Mouse (Mus musculus): ENCODE measurements around the gene Zmynd8. TPM values are rescaled to one million over a fixed set of nuclear protein-coding genes. Genes with fewer than 3 reads are reported as not detected.
A peak's percentile ranks its signal among the peaks of the same experiment; 100 is the strongest.

Zmynd8 gene
- polyA plus RNA-seq, 1 experiment from 2014 or later = 28.6 TPM

GRCm38 (mm10) chr2:165906332-165906945 lies 7.6 kb upstream of the Zmynd8 start:
- peak; percentile 60; the same call in 1 of the 2 replicates for ATAC-seq (ENCODE audit: low read depth)

GRCm38 (mm10) chr2:165901127-165901384 lies 2.2 kb upstream of the Zmynd8 start:
- ATAC-seq (ENCODE audit: low read depth) = no peak
- Histone ChIP-seq H3K9ac (ENCODE audit: low read depth, low read length) (no peak overlapping the region; the same call in 1 of the 2 replicates), H3K4me2 (ENCODE audit: low read depth, low read length) (no peak overlapping the region)

More at GRCm38 (mm10) chr2:165906332-165906945, 7.6 kb upstream of the Zmynd8 start:
- Histone ChIP-seq H3K4me2 (ENCODE audit: low read depth, low read length) (no peak overlapping the region), H3K4me1 (ENCODE audit: control insufficient read depth, insufficient read depth, low read length) (peaks cover 9% of the 10 kb centered on the region), H3K4me3 (ENCODE audit: low read depth, low read length) (no peak overlapping the region), H3K27me3 (replicated peaks; ENCODE audit: control insufficient read depth, insufficient read depth, low read length) (no peaks in the 10 kb centered on the region), H3K27ac (replicated peaks; ENCODE audit: low read depth, low read length) (peak overlapping the region; percentile 61; the same call in 1 of the 2 replicates), H3K9me3 (ENCODE audit: control insufficient read depth, low read length) (no peaks in the 10 kb centered on the region), H3K9ac (ENCODE audit: low read depth, low read length) (peak overlapping the region; percentile 22; the same call in 1 of the 2 replicates), H3K36me3 (ENCODE audit: control insufficient read depth, insufficient read depth, low read length) (no peaks in the 10 kb centered on the region)
- WGBS = 15% methylated on average over 15 of the region's 15 CpGs
- peak; percentile 80 for DNase-seq (ENCODE audit: low spot score)

GRCm38 (mm10) chr2:165900351-165901126 lies 1.7 kb upstream of the Zmynd8 start:
- peaks cover 23% of the 10 kb centered on the region for H3K4me1 ChIP-seq (ENCODE audit: control insufficient read depth, insufficient read depth, low read length)
- H3K27ac ChIP-seq (replicated peaks; ENCODE audit: low read depth, low read length) = peak overlapping the region; percentile 82
- H3K36me3 ChIP-seq (ENCODE audit: control insufficient read depth, insufficient read depth, low read length) = no peaks in the 10 kb centered on the region
- ATAC-seq (ENCODE audit: low read depth) (peak; percentile 76), DNase-seq (ENCODE audit: low spot score) (peak; percentile 73)
- no peak overlapping the region for H3K4me3 ChIP-seq (ENCODE audit: low read depth, low read length)
- peak overlapping the region; percentile 19 for H3K9ac ChIP-seq (ENCODE audit: low read depth, low read length)
- no peaks in the 10 kb centered on the region for H3K9me3 ChIP-seq (ENCODE audit: control insufficient read depth, low read length)
- no peaks in the 10 kb centered on the region for H3K27me3 ChIP-seq (replicated peaks; ENCODE audit: control insufficient read depth, insufficient read depth, low read length)
- 12% methylated on average over 23 of the region's 23 CpGs for WGBS
- peak overlapping the region; percentile 30 for H3K4me2 ChIP-seq (ENCODE audit: low read depth, low read length)

More at GRCm38 (mm10) chr2:165901127-165901384, 2.2 kb upstream of the Zmynd8 start:
- whole genome bisulfite sequencing = 28% methylated on average over 3 of the region's 3 CpGs
- peaks cover 23% of the 10 kb centered on the region for H3K4me1 ChIP-seq (ENCODE audit: control insufficient read depth, insufficient read depth, low read length)
- no peaks in the 10 kb centered on the region for H3K27me3 ChIP-seq (replicated peaks; ENCODE audit: control insufficient read depth, insufficient read depth, low read length)
- DNase-seq (ENCODE audit: low spot score) = no peak
- H3K36me3 ChIP-seq (ENCODE audit: control insufficient read depth, insufficient read depth, low read length) = no peaks in the 10 kb centered on the region
- peak overlapping the region; percentile 82 for H3K27ac ChIP-seq (replicated peaks; ENCODE audit: low read depth, low read length)
- no peak overlapping the region for H3K4me3 ChIP-seq (ENCODE audit: low read depth, low read length)
- no peaks in the 10 kb centered on the region for H3K9me3 ChIP-seq (ENCODE audit: control insufficient read depth, low read length)

- Histone ChIP-seq H3K4me2 (ENCODE audit: low read depth, low read length) (peak overlapping the region; percentile 30), H3K4me3 (ENCODE audit: low read depth, low read length) (no peak overlapping the region), H3K36me3 (ENCODE audit: control insufficient read depth, insufficient read depth, low read length) (no peaks in the 10 kb centered on the region), H3K9me3 (ENCODE audit: control insufficient read depth, low read length) (no peaks in the 10 kb centered on the region), H3K27me3 (replicated peaks; ENCODE audit: control insufficient read depth, insufficient read depth, low read length) (no peaks in the 10 kb centered on the region), H3K27ac (replicated peaks; ENCODE audit: low read depth, low read length) (peak overlapping the region; percentile 82), H3K4me1 (ENCODE audit: control insufficient read depth, insufficient read depth, low read length) (peaks cover 23% of the 10 kb centered on the region), H3K9ac (ENCODE audit: low read depth, low read length) (peak overlapping the region; percentile 19; the same call in 1 of the 2 replicates)
- 24% methylated on average over 3 of the region's 3 CpGs for WGBS
- DNase-seq (ENCODE audit: low spot score) (no peak), ATAC-seq (ENCODE audit: low read depth) (0 out of 2 replicates have a peak, but pooled peaks have one; percentile 20)
These were observed 1.1 kb upstream of the Zmynd8 start for GRCm38 (mm10) chr2:165899923-165900322.

- Histone ChIP-seq H3K4me2 (ENCODE audit: low read depth, low read length) (0 out of 2 replicates have a peak overlapping the region, but pooled peaks have one; percentile 30), H3K9me3 (ENCODE audit: control insufficient read depth, low read length) (no peaks in the 10 kb centered on the region), H3K9ac (ENCODE audit: low read depth, low read length) (no peak overlapping the region), H3K27ac (replicated peaks; ENCODE audit: low read depth, low read length) (peak overlapping the region; percentile 82), H3K27me3 (replicated peaks; ENCODE audit: control insufficient read depth, insufficient read depth, low read length) (no peaks in the 10 kb centered on the region), H3K36me3 (ENCODE audit: control insufficient read depth, insufficient read depth, low read length) (no peaks in the 10 kb centered on the region), H3K4me1 (ENCODE audit: control insufficient read depth, insufficient read depth, low read length) (peaks cover 23% of the 10 kb centered on the region), H3K4me3 (ENCODE audit: low read depth, low read length) (no peak overlapping the region)
- ATAC-seq (ENCODE audit: low read depth) = no peak
- WGBS = 44% methylated on average over 6 of the region's 6 CpGs
- no peak for DNase-seq (ENCODE audit: low spot score)
These were observed 658 bp upstream of the Zmynd8 start for GRCm38 (mm10) chr2:165899474-165899873.

GRCm38 (mm10) chr2:165896171-165896570 lies 2.6 kb downstream of the Zmynd8 start:
- Histone ChIP-seq H3K9me3 (ENCODE audit: control insufficient read depth, low read length) (no peaks in the 10 kb centered on the region), H3K4me2 (ENCODE audit: low read depth, low read length) (no peak overlapping the region), H3K4me3 (ENCODE audit: low read depth, low read length) (no peak overlapping the region), H3K27me3 (replicated peaks; ENCODE audit: control insufficient read depth, insufficient read depth, low read length) (no peaks in the 10 kb centered on the region), H3K9ac (ENCODE audit: low read depth, low read length) (no peak overlapping the region; the same call in 1 of the 2 replicates), H3K36me3 (ENCODE audit: control insufficient read depth, insufficient read depth, low read length) (no peaks in the 10 kb centered on the region), H3K27ac (replicated peaks; ENCODE audit: low read depth, low read length) (no peak overlapping the region), H3K4me1 (ENCODE audit: control insufficient read depth, insufficient read depth, low read length) (peaks cover 22% of the 10 kb centered on the region)
- 67% methylated on average over 13 of the region's 13 CpGs for WGBS
- DNase-seq (ENCODE audit: low spot score) (no peak), ATAC-seq (ENCODE audit: low read depth) (no peak)

- DNase-seq (ENCODE audit: low spot score) (no peak), ATAC-seq (ENCODE audit: low read depth) (no peak)
- H3K27ac ChIP-seq (replicated peaks; ENCODE audit: low read depth, low read length) = no peak overlapping the region
- H3K4me2 ChIP-seq (ENCODE audit: low read depth, low read length) = no peak overlapping the region
- no peak overlapping the region for H3K4me3 ChIP-seq (ENCODE audit: low read depth, low read length)
- H3K4me1 ChIP-seq (ENCODE audit: control insufficient read depth, insufficient read depth, low read length) = peaks cover 17% of the 10 kb centered on the region
- H3K9ac ChIP-seq (ENCODE audit: low read depth, low read length) = no peak overlapping the region; the same call in 1 of the 2 replicates
- H3K9me3 ChIP-seq (ENCODE audit: control insufficient read depth, low read length) = no peaks in the 10 kb centered on the region
- no peaks in the 10 kb centered on the region for H3K27me3 ChIP-seq (replicated peaks; ENCODE audit: control insufficient read depth, insufficient read depth, low read length)
- WGBS = 80% methylated on average over 4 of the region's 4 CpGs
- no peaks in the 10 kb centered on the region for H3K36me3 ChIP-seq (ENCODE audit: control insufficient read depth, insufficient read depth, low read length)
These were observed 3.1 kb downstream of the Zmynd8 start for GRCm38 (mm10) chr2:165895687-165896086.

GRCm38 (mm10) chr2:165894533-165894932 lies 4.3 kb downstream of the Zmynd8 start:
- peak; percentile 90 for DNase-seq (ENCODE audit: low spot score)

More at GRCm38 (mm10) chr2:165894533-165894932, 4.3 kb downstream of the Zmynd8 start:
- ATAC-seq (ENCODE audit: low read depth) = peak; percentile 59; the same call in 1 of the 2 replicates
- Histone ChIP-seq H3K4me2 (ENCODE audit: low read depth, low read length) (no peak overlapping the region), H3K27me3 (replicated peaks; ENCODE audit: control insufficient read depth, insufficient read depth, low read length) (no peaks in the 10 kb centered on the region), H3K36me3 (ENCODE audit: control insufficient read depth, insufficient read depth, low read length) (no peaks in the 10 kb centered on the region), H3K4me1 (ENCODE audit: control insufficient read depth, insufficient read depth, low read length) (peaks cover 6% of the 10 kb centered on the region; the same call in 1 of the 2 replicates), H3K27ac (replicated peaks; ENCODE audit: low read depth, low read length) (no peak overlapping the region), H3K4me3 (ENCODE audit: low read depth, low read length) (no peak overlapping the region), H3K9ac (ENCODE audit: low read depth, low read length) (no peak overlapping the region), H3K9me3 (ENCODE audit: control insufficient read depth, low read length) (no peaks in the 10 kb centered on the region)
- 49% methylated on average over 3 of the region's 4 CpGs for WGBS

Measured in embryonic facial prominence, embryonic 14.5 days (tissue).